Mouse (Mus musculus) left cerebral cortex, adult 11 months (tissue): Measurements from ENCODE around the gene Grm7.
A peak's percentile ranks its signal among the peaks of the same experiment; 100 is the strongest.

Experiments used
- DNase-seq: peaks from one replicate; pipeline ENCODE4 v3.0.0; 2022; ENCODE audit warnings: low spot score

The Grm7 gene

GRCm38 (mm10) chr6:111561347-111561746 lies 916.0 kb downstream of the Grm7 start:
- DNase-seq: no peak

GRCm38 (mm10) chr6:111571471-111572088 lies 926.2 kb downstream of the Grm7 start:
- no peak for DNase-seq

GRCm38 (mm10) chr6:111584851-111585250 lies 939.5 kb downstream of the Grm7 start:
- DNase-seq: no peak

- DNase-seq: no peak
Measured at GRCm38 (mm10) chr6:111587572-111587971, 942.2 kb downstream of the Grm7 start.

- peak; percentile 7 for DNase-seq
Measured at GRCm38 (mm10) chr6:111601892-111602654, 956.7 kb downstream of the Grm7 start.

- DNase-seq: no peak
Measured at GRCm38 (mm10) chr6:111610396-111610795, 965.0 kb downstream of the Grm7 start.

GRCm38 (mm10) chr6:111613834-111614233 lies 968.5 kb downstream of the Grm7 start:
- no peak for DNase-seq
